Mouse (Mus musculus) cerebellum, adult 11 months (tissue): Measurements from ENCODE around the gene Ttn.
"Not testable (repeated sequence)": the region's sequence is repeated elsewhere in the genome, so short reads cannot be mapped to it uniquely, and the experiment has no call there.

Experiments used
- DNase-seq: peaks from one replicate; pipeline ENCODE4 v3.0.0; 2022

Gene Ttn

DNA sequence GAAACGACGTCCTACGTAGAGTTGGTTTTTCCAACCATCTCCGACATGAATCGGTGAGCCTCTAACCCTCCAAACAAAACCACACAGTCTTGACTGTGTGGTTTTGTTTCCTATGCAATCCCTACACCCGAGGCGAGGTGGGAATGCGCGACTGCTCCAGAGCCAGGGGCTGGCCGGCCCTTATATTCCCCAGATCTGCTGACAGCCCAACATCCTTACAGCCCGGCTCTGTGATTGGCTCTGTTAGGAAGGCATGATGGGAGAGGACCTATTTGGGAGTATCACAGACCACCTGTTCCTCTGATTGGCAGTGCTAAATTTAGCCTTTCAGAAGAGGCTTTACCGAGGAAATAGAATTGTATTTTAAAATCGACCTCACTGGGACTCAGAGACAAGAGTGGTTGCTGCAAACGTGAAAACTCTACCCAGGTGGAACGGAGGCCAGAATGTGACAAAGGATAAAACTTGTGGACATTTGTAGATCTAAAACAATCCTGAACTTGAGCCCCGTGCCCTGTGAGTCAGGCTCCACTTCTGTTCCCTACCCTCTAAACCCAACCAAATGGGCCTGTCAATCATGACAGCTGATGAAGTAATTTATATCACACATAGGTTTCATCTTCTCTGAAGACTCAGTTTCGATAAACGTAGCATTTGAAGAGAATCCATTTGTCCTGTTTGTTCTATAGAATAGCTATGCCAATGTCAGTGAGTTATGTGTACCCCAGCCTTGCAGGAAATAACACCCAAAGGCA, at the start of gene Ttn:
Gene Ttn, minus strand, starts transcription at position 157 of the 755 bp plus-strand sequence.
- DNase-seq: no peak

DNA sequence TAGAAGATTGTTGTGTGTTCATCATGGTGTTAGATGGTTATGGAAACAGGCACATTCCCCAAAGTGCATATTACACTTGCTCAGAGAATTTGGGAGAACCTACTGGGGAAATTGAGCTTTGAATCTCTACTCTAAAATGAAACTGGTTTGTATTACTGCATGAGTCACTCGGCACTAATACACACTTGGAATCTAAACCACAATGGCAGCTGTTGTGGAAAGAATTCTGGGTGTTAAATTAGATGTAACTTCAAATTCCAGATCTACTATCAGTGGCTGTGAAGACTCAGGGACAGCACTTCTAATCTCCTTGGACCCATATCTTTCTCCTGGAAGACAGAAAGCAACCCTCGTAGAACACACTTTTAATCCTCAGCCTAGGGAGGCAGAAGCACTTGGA, 38.3 kb upstream of the Ttn start:
- no peak for DNase-seq

- DNase-seq: no peak
These were observed 35.4 kb upstream of the Ttn start for GRCm38 (mm10) chr2:77017735-77018134.

DNA sequence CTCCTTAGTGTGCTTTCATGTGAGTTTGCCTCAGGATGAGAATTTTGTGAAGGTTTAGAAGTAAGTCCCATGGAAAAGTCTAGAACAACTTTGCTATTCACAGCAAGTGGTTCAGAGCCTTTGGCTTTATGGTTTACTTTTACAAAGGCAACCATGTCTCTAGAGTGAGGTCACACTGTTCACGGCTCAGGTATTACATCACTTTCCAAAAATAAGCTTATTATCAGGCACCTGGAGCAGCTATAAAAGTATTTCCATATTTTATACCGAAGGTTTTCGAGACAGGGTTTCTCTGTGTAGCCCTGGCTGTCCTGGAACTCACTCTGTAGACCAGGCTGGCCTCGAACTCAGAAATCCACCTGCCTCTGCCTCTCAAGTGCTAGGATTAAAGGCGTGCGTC, 31.1 kb upstream of the Ttn start:
- DNase-seq: not testable (repeated sequence)

DNA sequence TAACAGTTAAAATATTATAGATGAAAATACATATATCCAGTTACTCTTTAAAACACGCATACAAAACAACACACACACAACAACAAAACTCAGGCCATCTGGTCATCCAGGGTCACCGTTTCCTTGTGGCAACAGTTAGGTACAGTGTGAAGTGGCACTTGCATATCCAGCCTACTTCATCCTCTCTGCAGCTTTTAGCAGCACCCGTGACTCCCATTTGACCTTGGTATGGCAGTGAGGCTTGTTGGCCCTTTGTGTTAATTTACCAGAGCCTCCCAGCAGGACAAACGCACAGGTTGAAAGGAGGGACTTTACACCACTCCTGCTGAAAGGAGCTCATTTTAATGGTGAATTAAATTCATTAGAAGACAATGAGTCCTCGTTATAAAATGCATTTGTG, 29.6 kb upstream of the Ttn start:
- no peak for DNase-seq

- DNase-seq: no peak
These were observed 24.7 kb upstream of the Ttn start for GRCm38 (mm10) chr2:77007015-77007414.

GRCm38 (mm10) chr2:77003148-77003547, 20.8 kb upstream of the Ttn start:
- no peak for DNase-seq

DNA sequence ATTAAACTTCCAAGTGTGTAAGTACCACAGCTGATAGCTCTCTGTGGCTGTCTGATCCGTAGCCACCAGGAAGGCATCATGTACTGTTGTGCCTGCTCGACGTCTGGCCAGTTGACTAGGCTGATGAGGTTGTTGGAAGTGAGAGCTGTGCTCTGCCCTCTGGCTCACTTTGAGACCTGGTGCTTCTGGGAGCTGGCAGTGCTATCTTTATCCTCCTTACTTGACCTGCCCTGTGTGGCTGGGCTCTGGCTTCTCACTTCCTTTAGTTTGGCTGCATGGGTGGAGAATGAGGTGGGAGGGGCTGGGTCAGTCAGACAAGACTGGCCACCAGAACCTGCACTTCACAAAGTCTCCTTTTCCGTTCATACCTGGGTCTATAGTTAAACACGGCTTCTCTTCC, 16.0 kb upstream of the Ttn start:
- DNase-seq: no peak

DNA sequence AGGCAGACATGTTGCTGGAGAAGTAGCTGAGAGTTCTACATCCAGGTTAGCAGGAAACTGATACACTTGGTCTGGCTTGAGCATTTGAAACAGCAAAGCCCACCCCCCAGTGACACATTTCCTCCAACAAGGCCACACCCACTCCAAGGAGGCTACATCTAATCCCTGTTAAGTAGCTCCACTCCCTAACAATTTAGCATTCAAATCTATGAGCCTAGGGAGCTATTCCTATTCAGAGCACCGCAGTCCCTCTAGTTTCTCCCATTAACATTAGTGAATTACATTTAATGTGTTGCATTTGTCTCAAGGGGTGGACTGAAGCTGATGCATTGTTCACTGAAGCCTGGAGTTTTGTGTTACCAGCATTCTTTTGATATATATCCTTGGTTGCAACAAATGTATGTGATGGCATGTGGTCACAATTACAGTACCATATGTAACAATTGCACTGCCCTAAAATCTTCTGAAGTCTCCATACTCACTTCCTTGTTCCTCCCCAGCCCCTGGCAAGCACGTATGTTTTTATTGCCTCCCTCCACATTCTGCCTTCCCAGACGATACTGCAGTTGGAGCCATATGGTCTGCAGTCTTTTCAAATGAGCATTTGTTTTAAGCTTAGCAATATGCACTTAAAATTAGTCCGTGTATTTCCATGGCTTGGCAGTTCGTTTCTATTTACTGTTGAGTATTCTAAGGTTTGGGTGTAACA, 10.3 kb upstream of the Ttn start:
- DNase-seq: no peak

DNA sequence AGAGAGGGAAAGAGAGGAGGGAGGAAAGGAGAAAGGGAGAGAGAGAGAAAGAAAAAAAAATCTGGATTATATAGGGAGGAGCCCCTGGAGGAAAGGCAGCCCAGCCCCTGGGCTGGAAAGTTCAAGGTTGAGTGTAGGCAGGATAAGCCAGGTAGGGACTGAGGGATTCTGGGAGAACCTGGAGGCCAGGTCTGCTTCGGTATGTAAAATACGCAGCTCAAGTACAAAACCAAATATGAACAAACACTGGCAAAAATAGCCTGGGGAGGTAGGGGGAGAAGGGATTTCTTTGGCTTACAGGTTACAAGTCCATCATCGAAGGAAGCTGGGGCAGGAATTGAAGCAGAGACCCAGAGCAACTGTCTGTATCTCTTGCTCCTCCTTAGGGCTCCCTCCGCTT, 5.0 kb upstream of the Ttn start:
- DNase-seq: no peak

- DNase-seq: no peak
These were observed 2.0 kb upstream of the Ttn start for GRCm38 (mm10) chr2:76984384-76984783.

DNA sequence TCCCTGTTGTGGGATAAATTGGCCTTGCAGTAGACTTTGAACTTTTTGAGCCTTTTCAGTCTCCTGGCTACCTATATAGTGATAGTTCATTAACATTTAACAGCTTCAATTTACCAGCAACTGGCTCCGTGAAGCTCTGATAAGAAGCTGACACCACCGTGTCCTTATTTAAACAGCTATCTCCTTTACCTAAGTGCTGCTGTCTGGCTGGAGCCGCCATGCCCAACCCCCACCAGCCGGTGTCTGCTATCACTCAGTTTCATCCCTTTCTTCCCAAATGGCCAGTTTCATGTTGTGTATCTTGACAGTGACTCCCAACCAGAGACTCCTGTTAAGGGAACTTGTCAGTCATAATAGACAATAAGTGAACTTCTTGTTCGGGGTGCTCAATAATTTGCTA, 1.3 kb upstream of the Ttn start:
- no peak for DNase-seq

GRCm38 (mm10) chr2:76981717-76982116, 630 bp downstream of the Ttn start:
- DNase-seq: no peak

GRCm38 (mm10) chr2:76980146-76980545, 2.2 kb downstream of the Ttn start:
- no peak for DNase-seq

GRCm38 (mm10) chr2:76977650-76978049, 4.7 kb downstream of the Ttn start:
- DNase-seq: no peak

DNA sequence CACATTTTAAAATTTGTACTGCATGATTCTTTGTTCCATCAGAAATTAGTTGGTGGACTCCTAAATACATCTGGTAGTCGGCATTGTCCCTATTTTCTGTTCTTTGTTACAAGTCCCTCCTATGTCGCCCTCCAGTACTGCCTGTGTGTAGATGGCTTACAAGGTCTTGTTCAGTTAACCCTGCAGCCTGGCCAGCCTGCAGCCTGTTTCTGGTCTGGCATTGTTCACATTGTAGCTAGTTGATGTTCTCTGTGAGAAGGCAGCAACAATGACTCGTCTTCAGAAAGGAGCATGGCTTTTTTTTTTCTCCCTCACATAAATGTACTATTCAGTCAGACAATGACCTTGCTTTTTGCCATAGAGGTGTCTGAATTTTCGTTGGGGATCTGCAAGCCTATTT, 10.3 kb downstream of the Ttn start:
- DNase-seq: no peak

- no peak for DNase-seq
These were observed 11.3 kb downstream of the Ttn start for GRCm38 (mm10) chr2:76971069-76971468.

DNA sequence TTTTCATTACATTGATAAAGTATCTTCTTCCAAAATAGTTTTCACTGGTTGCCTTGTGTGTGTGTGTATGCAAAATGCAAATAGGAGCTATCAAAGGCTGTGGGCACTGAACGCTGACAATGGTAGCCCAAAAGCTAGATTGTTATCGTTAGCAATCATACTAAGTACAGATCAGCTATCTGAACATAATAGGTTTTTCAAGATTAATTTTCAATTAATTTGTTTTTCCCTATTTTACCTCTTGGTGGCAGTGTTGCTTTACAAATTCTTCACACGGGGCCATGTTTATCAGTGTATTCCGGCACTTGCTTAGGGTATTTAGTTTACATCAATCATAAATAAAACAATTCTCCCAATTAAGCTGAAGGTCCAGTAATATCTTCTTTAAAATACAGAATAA, 11.7 kb downstream of the Ttn start:
- DNase-seq: no peak

- no peak for DNase-seq
These were observed 12.1 kb downstream of the Ttn start for GRCm38 (mm10) chr2:76970204-76970603.

DNA sequence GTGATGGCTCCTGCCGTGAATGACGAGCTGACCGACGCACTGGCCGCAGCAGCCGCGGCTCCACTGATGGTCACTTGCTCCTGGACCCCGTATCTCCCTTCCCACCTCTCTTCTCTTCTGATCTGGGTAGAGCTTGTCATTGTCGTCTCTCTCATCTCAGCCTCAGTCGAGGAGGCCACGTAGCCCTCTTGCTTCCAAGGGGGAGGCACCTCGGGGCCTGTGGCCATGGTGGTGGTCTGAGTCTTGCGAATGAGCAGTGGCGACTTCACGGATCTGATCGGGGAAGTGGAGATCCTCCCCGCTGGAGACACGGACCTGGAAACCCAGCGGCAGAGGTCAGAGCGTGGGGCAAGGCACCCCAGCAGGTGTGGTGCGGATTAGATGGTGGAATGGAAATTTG, 12.7 kb downstream of the Ttn start:
- DNase-seq: no peak

DNA sequence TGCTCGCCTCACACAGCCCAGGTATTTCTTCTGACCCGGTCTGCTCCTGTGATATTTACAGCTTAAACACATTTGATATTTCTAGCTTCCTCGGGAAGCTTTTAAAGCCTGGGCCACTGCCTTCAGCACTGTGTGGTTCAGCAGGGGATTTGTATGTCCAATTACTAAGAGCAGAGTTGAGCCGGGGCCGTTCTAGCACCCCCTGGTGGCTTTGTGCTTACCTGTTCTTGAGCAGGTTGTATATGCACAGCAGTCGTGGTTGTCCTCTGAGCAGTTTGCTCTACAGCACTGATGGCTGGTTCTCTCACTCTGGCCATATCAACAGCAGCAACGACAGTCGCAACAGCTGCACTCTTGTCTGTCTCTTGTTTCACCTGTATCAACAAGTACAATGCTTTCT, 13.4 kb downstream of the Ttn start:
- DNase-seq: peak; percentile 55

- no peak for DNase-seq
These were observed 15.8 kb downstream of the Ttn start for GRCm38 (mm10) chr2:76966582-76966981.

DNA sequence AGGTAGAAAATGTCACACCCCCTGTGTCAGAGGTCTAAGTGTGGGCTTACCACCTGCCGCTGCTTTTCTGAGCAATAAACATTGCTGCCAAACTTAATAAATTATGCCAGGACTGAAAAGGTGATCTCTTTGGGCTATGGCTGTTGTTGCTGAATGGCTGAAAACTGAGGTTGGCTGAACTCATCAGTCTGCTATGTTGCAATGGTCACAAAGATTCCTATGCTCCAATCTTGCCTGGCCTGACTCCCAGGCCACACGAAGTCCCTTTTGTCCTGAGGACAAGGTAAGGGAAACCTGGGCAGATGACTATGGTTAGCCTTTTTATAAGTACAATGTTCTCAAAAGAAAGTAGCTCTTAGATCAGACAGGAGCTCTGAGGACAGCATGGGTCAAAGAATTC, 16.3 kb downstream of the Ttn start:
- no peak for DNase-seq

DNA sequence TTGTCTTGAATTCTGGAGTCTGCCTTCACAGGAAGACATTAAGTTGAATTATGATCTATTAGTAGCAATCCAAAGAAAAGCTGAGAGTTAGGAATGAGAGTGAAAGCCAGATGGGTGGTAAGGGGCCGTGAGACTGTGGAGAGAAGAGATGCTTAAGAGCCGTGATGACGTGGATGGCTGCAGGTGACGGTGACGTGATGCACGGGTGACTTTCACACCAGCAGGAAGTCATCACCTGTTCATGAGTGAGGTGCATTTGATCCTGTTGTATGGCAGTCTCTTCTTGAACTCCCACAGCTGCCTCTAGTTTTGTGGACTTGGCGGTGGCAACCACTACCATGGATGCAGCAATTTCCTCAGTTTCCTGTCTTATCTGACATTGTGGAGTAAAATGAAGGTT, 16.8 kb downstream of the Ttn start:
- no peak for DNase-seq

- no peak for DNase-seq
These were observed 20.3 kb downstream of the Ttn start for GRCm38 (mm10) chr2:76962045-76962432.
